Mouse (Mus musculus): ENCODE measurements at regions not wholly inside any gene's neighbourhood (a gene's known extent, or its start where the extent isn't known, plus 50 kb on each side); places are given as distances from the start of the nearest gene placed in this dataset.

DNA sequence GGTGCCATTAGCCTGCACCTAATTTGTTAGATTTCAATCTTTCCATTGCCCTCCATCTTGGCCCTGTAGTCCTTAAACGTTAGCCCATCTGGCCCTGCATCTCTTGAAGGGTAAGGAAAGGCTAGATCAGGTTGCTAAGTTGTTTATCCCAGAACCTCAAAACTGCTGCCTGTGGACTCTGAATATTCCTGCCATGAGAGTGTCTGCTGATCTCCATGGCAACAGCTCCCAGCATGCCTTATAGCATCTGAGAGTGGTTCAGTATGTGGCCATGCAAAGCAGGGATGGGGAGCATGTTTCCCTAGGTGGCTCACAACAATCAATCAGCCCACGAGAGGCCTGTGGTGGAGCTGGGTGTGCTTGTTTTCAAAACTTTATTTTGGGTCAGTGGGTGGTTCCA, 346.3 kb downstream of the Rps24 start:
- no peak for DNase-seq

DNA sequence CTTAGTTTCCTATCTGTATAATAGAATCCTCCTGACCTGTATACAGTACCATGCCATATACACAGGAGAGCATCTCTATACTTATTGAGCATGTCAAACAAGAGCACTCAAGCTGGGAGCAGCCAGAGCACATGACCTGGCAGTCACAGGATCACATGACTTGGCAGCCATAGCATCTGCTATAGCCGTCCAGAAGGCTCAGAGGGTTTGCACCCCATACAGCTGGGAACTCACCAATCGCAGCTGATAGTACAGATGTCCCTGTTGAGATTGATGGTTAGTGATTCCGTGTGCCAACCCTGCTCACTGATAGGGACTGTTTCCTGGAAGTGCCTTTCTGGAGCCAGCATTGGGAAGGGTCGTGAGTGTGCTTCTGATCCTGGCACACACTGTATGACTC, 351.3 kb downstream of the Rps24 start:
- DNase-seq: no peak

DNA sequence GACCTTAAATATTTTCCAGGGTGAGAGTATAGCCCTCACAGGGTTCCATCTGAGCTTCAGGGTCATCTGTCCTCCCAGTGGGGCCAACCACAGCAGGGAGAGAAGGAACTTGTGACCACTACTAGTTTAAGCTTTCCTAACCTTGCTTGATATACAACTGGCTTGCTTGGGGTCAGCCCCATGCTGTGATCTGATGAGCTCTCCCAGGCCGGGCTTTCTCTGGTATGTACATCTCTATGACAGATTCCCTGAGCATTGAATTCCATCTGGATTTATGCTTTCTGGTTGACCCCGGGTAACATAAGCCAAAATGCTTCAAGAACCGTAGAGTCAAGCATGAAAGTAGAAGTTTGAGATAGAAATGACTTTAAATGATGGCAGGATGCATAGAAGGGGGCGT, 352.1 kb downstream of the Rps24 start:
- DNase-seq: no peak

DNA sequence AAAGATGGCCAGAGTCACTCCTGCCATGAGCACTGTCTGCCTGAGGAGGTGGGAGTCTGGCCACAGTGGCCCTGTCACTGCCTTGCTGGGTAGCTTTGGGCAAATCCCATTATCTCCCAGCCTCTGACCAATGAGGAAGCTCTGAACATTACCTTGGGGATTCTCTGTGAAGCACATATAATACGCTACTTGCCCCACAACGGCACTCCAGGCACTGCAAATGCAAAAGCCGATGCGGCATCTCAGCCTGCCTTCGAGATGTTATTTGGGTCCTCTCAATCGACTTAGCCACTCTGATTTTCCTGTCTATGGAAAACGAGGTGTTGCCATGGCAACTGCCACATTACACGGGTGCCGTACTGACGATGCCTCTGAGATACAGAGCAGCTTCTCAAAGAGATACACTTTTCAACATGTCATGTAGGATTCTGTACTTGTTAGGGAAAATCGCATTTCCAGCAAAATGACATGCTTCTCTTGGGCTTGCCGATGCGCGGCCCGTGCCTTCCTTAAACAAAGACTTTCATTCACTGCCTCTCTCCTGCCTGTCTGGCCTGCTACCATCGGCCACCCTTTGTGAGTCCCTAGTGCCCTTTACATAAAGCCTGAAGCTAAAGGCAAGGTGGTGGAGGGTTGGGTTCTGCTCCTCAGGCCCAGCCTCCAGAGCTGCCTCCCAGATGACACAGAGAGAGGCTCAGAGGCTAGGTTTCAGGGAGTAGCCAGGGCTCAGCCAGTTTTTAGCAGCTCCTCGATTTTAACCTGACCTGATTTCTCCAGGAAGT, 355.0 kb downstream of the Rps24 start:
- DNase-seq: no peak

DNA sequence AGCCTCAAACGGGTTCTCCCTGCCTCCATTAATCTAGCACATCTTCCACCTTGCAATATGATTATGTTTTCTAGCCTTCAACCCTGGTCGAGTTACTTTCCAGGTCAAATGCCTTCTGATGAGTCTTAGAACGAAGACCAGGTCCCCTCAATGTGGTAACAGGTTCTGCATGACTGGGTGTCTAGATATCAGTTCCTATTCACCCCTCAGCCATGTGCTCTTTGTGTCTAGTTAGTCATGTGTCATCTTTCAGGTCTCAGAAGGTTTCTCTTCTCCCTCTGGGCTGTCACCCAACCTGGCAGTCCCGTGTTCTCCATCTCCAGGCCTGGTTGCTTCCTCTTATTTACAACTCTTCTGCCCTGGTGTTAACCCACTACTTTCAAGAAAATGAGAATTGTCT, 356.7 kb downstream of the Rps24 start:
- DNase-seq: no peak

DNA sequence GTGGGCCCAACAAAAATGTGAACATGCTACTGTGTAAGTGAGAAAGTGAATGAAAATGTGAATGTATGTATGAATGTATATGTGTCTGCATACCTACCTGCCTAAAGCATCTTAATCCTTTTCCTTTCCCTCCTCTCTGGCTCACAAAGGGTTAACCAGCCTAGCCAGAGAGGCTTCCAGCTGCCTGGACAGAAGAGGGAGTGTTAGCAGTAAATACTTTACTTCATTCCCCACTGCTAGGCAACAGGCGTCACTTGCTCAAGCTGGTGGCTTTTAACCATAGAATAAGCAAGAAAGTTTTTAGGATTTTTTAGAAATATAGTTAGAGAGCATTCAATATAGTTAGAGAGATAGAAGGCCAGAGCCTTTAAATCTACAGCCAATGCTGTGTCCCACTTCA, 363.6 kb downstream of the Rps24 start:
- DNase-seq: no peak

DNA sequence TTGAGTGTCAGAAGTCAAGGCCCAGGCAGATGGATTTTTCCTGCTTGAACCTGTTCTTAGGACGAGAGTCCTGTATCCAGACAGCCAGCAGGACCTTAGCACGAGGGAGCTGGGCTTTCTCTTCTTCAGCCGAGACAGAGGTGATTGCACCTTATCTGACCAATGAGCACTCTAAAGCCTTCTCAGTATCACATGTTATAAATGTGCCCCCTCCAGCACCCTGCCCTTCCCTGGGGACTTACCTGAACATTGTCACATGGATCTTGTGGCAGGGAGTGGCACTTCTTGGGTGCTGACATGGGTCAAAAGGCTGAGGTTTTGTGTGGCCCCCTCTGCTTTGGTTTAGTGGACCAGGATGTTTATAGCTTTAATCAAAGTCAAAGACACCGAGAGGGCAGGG, 367.5 kb downstream of the Rps24 start:
- DNase-seq: no peak

DNA sequence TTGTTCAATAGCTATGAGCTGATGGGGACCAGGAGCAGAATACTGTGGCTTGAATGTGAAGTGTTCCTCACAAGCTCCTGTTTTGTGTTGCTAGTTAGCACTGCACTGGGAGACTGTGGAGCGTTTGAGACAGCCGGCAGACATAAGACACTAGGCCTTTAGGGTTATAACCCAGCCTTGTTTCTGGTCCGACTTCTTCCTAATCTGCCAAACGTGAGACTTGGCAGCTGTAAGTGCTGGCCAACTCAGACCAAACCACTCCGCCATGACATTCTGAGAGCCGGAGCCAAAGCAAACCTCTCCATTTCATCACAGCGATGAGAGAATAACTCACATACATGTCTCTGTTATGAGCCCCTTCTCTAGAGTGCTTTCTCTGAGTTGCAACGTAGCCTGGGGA, 375.2 kb downstream of the Rps24 start:
- DNase-seq: no peak

DNA sequence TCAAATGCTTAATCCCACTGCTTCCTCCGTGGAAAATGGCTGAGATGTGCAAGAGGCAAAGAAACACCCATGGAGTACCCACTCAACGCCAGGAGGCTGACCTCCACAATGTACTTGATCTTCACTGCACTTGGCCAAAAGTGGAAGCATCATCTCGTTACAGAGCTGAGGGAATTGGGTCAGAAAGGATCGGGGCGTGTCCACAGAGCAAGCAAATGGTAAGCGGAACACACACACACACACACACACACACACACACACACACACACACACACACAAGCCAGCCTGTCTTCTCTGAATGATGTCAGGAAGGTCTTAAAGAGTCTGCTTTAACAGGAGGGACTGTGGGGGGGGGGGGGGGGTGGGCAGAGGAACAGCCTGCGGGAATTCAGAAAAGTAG, 375.7 kb downstream of the Rps24 start:
- DNase-seq: no peak

DNA sequence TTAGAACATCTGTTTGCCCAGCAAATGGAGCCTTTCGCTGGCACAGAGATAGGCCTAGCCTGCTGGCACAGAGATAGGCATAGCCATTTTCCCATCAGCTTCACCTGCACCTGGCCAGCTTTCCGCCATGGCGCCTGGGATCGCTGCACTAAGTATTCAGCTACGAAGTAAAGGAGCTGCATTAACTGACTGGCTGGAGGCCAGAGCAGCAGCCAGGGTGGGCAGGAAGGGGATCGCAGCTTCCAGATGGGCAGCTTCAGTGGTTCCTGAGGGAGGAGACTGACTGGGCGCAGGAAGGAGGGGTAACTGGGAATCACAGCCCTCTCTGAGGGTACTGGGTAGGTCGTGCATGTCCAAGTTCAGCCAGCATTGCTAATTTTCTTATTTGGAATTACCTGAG, 376.2 kb downstream of the Rps24 start:
- DNase-seq: no peak

DNA sequence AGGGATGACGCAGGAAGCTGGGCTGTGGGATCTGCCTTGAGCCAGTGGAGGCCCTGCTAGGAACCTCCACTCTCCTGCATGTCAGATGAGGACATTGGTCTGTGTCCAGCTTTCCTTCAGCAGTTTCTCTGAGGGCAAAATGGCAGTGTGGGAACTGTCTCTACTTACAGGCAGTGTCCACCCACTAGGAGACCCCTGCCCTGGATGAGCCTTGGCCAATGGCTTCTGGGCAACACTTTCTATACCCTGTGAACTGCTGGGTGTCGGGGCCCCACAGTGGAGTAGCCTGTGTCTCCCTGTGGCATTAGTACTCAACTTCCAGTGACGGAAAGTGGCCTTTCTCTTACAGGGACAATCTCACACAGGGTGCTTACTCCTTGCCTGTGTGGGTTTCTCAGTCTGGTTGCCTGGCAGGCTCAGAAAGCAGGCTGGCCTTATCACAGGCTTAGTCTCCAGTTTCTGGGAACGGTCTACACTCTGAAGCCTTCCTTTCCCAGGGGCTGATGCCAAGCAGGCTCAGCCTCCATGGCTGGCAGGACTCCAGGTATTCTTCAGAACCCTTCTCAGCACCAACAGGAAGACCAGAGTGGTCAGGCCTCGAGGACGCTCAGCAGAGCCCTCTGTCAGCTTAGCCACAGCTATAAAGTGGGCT, 378.8 kb downstream of the Rps24 start:
- peak; percentile 34 for DNase-seq

DNA sequence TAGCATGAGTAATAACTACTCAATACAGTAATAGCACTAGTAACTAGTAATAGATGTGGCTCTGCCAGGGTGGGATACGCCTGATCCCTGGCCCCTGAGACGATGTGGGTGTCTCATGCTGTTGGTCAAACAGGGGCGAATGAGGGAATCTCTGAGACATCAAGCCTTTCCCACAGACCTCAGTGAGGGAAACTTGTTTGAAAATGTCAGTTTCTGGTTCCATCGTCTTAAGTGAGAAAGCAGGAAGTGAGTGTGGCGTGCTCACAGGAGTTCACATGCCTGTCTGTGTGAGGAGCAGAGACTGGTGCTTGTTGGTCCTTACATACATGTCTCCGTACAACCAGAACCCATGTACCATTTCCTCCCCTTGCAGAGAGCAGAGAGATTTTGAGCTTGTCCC, 380.9 kb downstream of the Rps24 start:
- no peak for DNase-seq

DNA sequence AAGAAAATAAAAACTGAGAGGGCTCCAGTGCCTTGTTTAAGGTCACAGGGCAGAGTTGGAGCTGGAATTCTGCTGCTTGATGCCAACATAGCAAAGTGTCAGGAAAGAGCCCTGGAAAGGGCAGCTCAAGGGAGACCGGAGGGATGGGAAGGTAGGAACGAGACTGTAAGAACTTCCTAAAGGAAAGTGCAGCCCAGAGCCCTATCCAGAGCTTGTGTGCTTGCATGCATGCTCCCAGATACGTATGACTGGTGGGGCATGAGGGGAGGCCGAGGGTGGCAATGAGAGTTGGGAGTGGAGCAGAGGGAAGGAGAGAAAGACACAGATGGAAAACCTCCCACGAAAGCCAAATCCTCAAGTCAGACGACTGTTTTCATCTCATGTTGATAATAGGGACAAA, 381.8 kb downstream of the Rps24 start:
- DNase-seq: no peak

DNA sequence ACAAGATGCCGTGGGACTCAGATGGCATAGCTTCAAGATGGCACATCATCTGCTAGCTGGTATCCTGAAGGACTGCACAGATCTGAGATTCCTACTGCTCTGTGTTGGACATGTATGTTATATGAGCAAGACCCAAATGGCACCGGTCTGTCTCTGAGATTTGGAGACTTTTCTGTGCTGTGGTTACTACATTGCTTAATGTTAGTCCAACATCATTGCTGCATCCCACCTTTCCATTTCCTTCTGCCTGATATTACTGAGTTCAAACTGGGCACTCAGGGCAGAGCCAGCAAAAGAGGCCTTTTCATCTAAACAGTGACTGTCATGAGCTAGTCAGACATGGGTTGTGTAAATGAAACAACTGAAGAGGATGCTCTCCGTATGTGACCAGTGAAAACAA, 383.3 kb downstream of the Rps24 start:
- DNase-seq: no peak

DNA sequence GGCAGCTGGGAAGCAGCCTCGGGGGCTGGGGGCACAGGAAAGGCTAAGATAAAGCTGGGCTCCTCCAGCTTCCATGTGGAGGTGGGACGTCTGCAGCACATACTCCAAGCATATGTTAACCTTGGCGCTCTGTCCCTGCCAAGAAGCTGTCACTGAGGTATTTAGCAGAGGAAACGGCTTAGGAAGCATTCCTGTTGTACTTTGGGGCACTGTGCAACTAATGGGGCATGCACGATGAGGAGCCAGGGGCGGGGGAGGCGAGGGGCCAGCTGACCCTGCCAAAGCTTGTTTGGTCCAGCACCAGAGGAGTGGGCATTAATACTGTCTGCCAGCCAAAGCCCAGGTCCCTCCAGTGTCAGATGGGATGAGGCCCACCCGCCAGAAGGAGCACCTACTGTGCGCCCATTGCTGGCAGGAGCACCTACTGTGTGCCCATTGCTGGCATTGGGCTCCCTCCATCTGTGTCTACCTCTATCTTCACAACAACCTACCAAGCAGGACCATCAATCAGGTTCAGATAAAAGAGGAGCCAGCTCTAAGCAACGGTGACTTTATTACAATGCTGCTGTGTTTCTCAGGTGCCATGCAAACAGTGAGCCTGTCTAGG, 384.6 kb downstream of the Rps24 start:
- DNase-seq: no peak

DNA sequence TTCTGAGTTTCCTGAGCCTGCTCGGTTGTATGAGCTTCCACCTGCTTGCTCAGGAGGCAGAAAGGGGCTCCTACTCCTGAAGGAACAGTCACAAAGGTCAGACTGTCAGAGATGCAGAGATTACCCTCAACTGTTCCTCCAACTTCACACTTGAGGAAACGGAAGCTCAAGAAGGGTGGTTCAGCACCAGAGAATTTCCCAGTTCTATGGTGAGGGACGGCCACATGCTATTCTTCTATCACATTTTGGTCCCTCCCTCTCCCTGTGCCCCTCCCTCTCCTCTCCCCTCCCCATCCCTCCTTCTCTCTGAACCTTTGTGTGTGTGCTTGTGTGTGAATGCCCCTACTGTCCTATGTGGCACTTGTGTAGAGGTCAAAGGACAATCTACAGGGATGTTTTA, 386.0 kb downstream of the Rps24 start:
- DNase-seq: no peak

DNA sequence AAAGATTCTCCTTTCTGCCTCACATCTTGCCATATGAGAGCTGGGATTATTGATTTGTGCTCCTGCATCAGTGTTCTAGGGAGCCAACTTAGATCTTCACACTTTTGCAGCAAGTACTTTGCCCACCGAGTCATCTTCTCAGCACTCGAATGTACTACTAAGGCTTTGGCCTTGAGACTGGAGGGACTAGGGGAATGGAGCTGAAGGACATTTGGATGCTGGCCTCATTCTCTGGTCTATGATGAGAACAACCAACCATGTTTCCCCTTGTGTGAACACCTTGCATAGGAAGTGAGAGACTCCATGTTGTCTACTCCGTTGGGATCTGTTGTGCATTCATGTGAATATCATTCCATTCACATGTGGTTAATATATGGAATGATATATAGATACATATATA, 386.5 kb downstream of the Rps24 start:
- no peak for DNase-seq

DNA sequence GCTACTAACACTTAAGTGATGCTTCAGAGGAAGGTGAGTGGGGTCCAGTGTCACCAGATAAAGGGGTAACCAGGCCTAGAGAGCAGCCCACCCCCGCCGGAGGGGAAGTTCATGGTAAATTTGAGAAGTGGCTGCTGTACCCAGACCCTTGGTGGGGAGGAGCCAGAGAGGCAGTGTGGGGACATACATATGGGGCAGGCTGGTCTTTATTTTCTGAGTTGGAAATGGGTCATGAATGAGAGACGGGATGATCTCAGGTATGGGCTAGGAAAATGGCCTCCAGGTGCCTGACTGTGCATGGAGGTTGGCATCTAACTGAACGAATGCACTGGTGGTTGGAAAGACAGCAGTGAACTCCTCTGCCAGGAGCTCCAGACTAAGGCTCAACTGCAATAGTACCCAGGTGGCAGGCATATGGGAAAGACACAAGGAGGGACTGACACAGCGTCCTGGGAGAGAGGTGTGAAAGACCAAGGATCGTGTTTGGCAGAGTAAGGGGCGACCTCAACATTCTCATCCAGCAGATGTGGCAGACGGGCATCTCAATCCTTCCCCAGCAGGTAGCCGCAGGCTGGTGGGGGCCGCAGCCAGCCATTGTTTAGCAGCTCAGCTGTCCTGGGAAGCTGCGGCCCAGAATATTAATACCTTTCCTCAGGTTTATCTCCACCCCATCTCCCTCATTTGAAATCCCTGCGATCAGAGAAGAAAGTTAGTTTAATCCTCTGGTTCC, 387.7 kb downstream of the Rps24 start:
- no peak for DNase-seq

DNA sequence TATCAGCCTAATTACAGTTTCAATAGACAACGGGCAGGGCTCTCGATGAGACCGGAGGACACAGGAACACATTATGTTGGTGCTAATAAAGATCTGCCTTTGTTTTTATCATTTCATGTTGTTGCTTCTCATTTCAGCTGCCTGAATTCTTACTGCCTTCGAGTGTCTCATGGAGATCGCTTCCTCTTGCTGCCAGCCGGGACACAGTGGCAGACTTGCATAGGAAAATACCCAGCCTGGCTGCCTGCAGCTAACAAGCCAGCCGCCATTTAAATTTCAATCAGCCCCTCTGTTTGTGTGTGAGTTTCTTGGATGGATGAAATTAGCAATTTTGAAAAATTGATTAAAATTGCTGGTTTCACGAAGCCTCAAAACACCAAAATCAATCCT, 388.2 kb downstream of the Rps24 start:
- DNase-seq: no peak

DNA sequence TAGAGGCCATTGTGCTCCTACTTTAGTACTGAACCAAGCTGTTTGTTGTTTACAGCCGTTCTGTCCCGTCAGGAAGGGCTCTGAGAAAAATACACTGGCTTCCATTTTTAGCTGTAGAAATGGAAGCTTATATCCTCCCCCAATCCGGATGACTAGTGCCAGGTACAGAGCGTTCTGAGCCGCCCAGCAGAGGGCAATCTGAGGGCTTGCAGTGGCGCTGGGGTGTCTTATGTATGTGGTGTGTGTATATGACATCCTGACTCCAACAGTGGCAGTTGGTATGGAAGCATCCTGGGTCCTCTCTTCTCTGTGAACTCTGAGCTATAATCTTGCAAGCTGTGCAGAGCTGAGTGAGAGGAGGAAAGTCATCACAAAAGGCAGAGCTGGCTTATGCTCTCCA, 389.0 kb downstream of the Rps24 start:
- no peak for DNase-seq

DNA sequence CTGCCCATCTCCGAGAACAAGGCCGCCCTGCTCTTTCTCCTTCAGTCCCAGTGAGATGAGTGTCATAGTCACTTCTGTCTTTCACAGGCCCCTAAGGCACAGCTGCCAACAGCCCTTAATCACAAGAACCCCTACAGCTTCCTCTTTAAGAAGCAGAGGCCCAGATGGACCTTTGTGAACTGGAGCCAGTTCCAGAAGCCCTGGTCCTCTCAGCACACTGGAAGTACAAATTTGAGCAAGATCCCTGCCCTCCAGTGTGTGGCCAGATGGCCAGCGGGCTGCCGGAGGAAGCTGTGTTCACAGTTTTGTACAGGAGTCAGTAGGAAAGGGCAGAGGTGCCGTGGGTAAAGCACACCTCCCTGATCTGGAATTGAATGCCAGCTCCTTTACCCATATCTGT, 389.6 kb downstream of the Rps24 start:
- DNase-seq: no peak

DNA sequence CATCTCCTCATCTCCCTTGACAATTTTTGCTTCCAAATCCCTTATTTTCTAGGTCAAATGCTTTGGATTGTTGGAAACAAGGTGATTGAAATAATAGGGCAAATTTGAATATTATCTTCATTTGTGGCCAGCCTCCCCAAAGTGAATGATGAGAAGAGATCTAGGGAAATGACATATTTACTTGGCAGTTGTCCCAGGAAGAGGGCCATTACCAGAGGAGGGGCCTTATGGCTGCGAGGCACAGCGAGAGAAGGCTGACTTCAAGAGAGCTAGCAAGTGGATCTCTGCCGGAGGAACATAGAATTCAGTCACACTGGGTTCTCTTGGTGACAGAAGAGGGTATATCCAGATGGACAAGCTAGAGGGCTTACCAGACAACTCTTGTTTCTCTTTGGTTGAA, 390.9 kb downstream of the Rps24 start:
- DNase-seq: no peak

DNA sequence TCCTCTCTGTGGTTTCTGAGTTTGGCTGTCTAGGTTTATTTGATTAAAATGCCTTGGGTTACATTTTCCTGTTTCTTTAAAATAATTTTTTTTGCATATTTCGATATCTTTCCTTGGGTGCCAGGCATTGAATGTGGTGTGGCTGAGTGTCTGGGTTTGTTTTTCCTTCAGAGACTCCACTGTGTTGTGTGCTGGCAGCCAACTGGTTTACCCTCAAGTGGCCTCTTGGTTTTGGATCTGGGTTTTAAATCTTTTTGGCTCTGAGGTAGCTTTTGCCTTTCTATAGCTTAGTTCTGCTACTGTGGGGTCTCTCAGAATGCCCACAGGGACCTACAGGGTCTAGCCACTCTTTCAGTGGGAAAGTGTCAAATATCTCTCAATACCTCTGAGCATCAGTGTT, 399.2 kb downstream of the Rps24 start:
- no peak for DNase-seq

DNA sequence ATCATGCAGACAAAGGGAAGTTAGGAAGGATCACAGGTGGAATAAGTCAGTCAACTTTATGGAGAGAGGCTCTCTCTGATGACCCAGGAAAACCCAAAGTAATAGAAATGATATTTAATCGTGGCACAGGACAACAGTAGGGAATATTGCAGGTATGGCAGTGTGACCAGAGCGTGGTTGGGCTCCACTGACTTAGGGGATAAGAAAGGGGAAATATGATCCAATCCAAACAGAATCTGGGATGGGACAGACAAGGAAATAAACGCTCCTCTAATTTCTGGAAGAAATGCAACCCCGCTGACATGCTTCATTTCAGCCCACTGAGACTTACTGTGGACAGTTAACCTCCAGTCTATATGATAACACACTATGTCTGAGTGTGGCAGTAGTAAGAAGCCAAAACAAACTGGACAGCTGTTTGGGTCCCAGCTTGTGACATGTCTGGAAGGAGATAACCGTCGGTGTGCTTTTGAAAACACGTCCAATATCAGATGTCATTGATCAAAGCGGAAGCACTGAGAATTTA, 400.0 kb downstream of the Rps24 start:
- no peak for DNase-seq

Data from lung, postnatal 36 days (tissue).